Mouse (Mus musculus): Measurements from ENCODE around the gene Ccnq.

Ccnq gene

GRCm38 (mm10) chr11:78750885-78751842 lies at the start of gene Ccnq:
TSS of gene Ccnq (minus strand) at chr11:78751729.
- DNase-seq (ENCODE audit: low spot score), result peak; percentile 85

GRCm38 (mm10) chr11:78801094-78801493 lies 49.6 kb upstream of the Ccnq start:
- DNase-seq (ENCODE audit: low spot score), result no peak

GRCm38 (mm10) chr11:78796072-78796729 lies 44.7 kb upstream of the Ccnq start:
- no peak for DNase-seq (ENCODE audit: low spot score)

GRCm38 (mm10) chr11:78793116-78793515 lies 41.6 kb upstream of the Ccnq start:
- DNase-seq (ENCODE audit: low spot score), result no peak

- no peak for DNase-seq (ENCODE audit: low spot score)
Observed at GRCm38 (mm10) chr11:78792465-78792864, 40.9 kb upstream of the Ccnq start.

GRCm38 (mm10) chr11:78792055-78792454 lies 40.5 kb upstream of the Ccnq start:
- no peak for DNase-seq (ENCODE audit: low spot score)

- DNase-seq (ENCODE audit: low spot score), result peak; percentile 78
Observed at GRCm38 (mm10) chr11:78791582-78791981, 40.1 kb upstream of the Ccnq start.

- no peak for DNase-seq (ENCODE audit: low spot score)
Observed at GRCm38 (mm10) chr11:78789370-78790060, 38.0 kb upstream of the Ccnq start.

- DNase-seq (ENCODE audit: low spot score), result no peak
Observed at GRCm38 (mm10) chr11:78786013-78786431, 34.5 kb upstream of the Ccnq start.

- DNase-seq (ENCODE audit: low spot score), result no peak
Observed at GRCm38 (mm10) chr11:78782791-78783347, 31.3 kb upstream of the Ccnq start.

GRCm38 (mm10) chr11:78782326-78782725 lies 30.8 kb upstream of the Ccnq start:
- no peak for DNase-seq (ENCODE audit: low spot score)

GRCm38 (mm10) chr11:78780571-78780970 lies 29.0 kb upstream of the Ccnq start:
- DNase-seq (ENCODE audit: low spot score), result no peak

- no peak for DNase-seq (ENCODE audit: low spot score)
Observed at GRCm38 (mm10) chr11:78780002-78780401, 28.5 kb upstream of the Ccnq start.

GRCm38 (mm10) chr11:78777851-78778680 lies 26.5 kb upstream of the Ccnq start:
- DNase-seq (ENCODE audit: low spot score), result no peak

GRCm38 (mm10) chr11:78771751-78772283 lies 20.3 kb upstream of the Ccnq start:
- DNase-seq (ENCODE audit: low spot score), result no peak

GRCm38 (mm10) chr11:78770436-78770835 lies 18.9 kb upstream of the Ccnq start:
- no peak for DNase-seq (ENCODE audit: low spot score)

GRCm38 (mm10) chr11:78768778-78769177 lies 17.2 kb upstream of the Ccnq start:
- DNase-seq (ENCODE audit: low spot score), result no peak

- DNase-seq (ENCODE audit: low spot score), result no peak
Observed at GRCm38 (mm10) chr11:78766069-78766830, 14.7 kb upstream of the Ccnq start.

GRCm38 (mm10) chr11:78764820-78765219 lies 13.3 kb upstream of the Ccnq start:
- DNase-seq (ENCODE audit: low spot score), result no peak

- no peak for DNase-seq (ENCODE audit: low spot score)
Observed at GRCm38 (mm10) chr11:78764304-78764703, 12.8 kb upstream of the Ccnq start.
